In genomic region chr9:73295287-73295686, GRCm38 (mm10) we compare ENCODE assay signal across 23 mouse cellular contexts.
DNase-seq lines count a peak whose midpoint lies in the region; ATAC-seq lines count a peak whose summit lies in the region.
"Had no signal": no experiment of that assay in that cellular context is flagged by ENCODE, and none has a peak within 500 bp of the region (broad histone marks: within the 10 kb centered on the region; RNA-seq: fewer than 3 reads in every experiment).

No protein-coding gene starts in this region.

- no peak overlapping the region for H3K4me2 ChIP-seq in midbrain, embryonic 11.5 days
- H3K4me2 ChIP-seq in midbrain, embryonic 13.5 days (replicated peaks) = no peak overlapping the region
- H3K4me2 ChIP-seq in lung, embryonic 15.5 days = no peak overlapping the region
- H3K4me2 ChIP-seq: embryonic facial prominence, embryonic 12.5 days; embryonic facial prominence, embryonic 15.5 days; forebrain, embryonic 15.5 days; heart, embryonic 13.5 days; hindbrain, embryonic 14.5 days had no signal

- no peak overlapping the region for H3K4me3 ChIP-seq in midbrain, embryonic 11.5 days (ENCODE audit: low read depth, low read length)
- H3K4me3 ChIP-seq in midbrain, embryonic 13.5 days (replicated peaks) = no peak overlapping the region
- no peak overlapping the region for H3K4me3 ChIP-seq in lung, embryonic 15.5 days
- H3K4me3 ChIP-seq: embryonic facial prominence, embryonic 12.5 days; embryonic facial prominence, embryonic 15.5 days; forebrain, embryonic 15.5 days; heart, embryonic 13.5 days had no signal

- ATAC-seq in midbrain, embryonic 11.5 days (ENCODE audit: low FRiP score) = no peak
- ATAC-seq in midbrain, embryonic 13.5 days = no peak
- 0 out of 2 replicates have a peak, but pooled peaks have one; percentile 57 for ATAC-seq in lung, embryonic 15.5 days (ENCODE audit: borderline replicate concordance, extremely low read depth, low FRiP score, low TSS enrichment)
- ATAC-seq: CD4-positive, CD25-positive, alpha-beta regulatory T cell, adult 4 months; forebrain, embryonic 15.5 days; hindbrain, postnatal 0 days; inflammation-experienced regulatory T-cells, adult 6 months had no signal

- no peak overlapping the region for H3K9ac ChIP-seq in midbrain, embryonic 11.5 days (ENCODE audit: low read length)
- H3K9ac ChIP-seq in midbrain, embryonic 13.5 days (replicated peaks) = no peak overlapping the region
- H3K9ac ChIP-seq in lung, embryonic 15.5 days = no peak overlapping the region
- H3K9ac ChIP-seq: embryonic facial prominence, embryonic 12.5 days; embryonic facial prominence, embryonic 15.5 days; forebrain, embryonic 15.5 days; heart, embryonic 13.5 days; hindbrain, embryonic 14.5 days had no signal

- H3K9me3 ChIP-seq in midbrain, embryonic 11.5 days (ENCODE audit: control insufficient read depth, low read length) = no peaks in the 10 kb centered on the region
- H3K9me3 ChIP-seq in midbrain, embryonic 13.5 days = no peaks in the 10 kb centered on the region
- no peaks in the 10 kb centered on the region for H3K9me3 ChIP-seq in lung, embryonic 15.5 days
- H3K9me3 ChIP-seq: embryonic facial prominence, embryonic 12.5 days; embryonic facial prominence, embryonic 15.5 days; forebrain, embryonic 15.5 days; heart, embryonic 13.5 days had no signal

- DNase-seq in midbrain, embryonic 11.5 days (ENCODE audit: low spot score, missing footprints) = peak; percentile 73
- peak; percentile 15 for DNase-seq in lung, postnatal 10 days
- DNase-seq in cerebellum, adult 8-10 months = no peak
- DNase-seq in retina, embryonic 14.5 days (ENCODE audit: low spot score) = no peak
- DNase-seq in testis, postnatal 10 days (ENCODE audit: low spot score) = no peak
- DNase-seq: adrenal gland, adult 2 months; adrenal gland, postnatal 25 days; cerebellum, adult 18-20 months; cerebellum, adult 9-11 months; cerebellum, postnatal 25 days; gastrocnemius, postnatal 14 days; heart, postnatal 14 days; heart, postnatal 4 days had no signal

- 80% methylated on average over 6 of the region's 6 CpGs for WGBS in midbrain, embryonic 11.5 days
- 81% methylated on average over 6 of the region's 6 CpGs for WGBS in midbrain, embryonic 13.5 days
- WGBS in lung, embryonic 15.5 days = 59% methylated on average over 6 of the region's 6 CpGs

- no peaks in the 10 kb centered on the region for H3K36me3 ChIP-seq in midbrain, embryonic 11.5 days (ENCODE audit: control insufficient read depth, insufficient read depth, low read length)
- H3K36me3 ChIP-seq in midbrain, embryonic 13.5 days = no peaks in the 10 kb centered on the region
- no peaks in the 10 kb centered on the region for H3K36me3 ChIP-seq in lung, embryonic 15.5 days
- H3K36me3 ChIP-seq: embryonic facial prominence, embryonic 12.5 days; embryonic facial prominence, embryonic 15.5 days; forebrain, embryonic 15.5 days; heart, embryonic 13.5 days had no signal

- no peaks in the 10 kb centered on the region for H3K4me1 ChIP-seq in midbrain, embryonic 11.5 days (ENCODE audit: control insufficient read depth, insufficient read depth, low read length)
- H3K4me1 ChIP-seq in midbrain, embryonic 13.5 days (replicated peaks) = no peaks in the 10 kb centered on the region
- no peaks in the 10 kb centered on the region for H3K4me1 ChIP-seq in lung, embryonic 15.5 days
- H3K4me1 ChIP-seq: embryonic facial prominence, embryonic 12.5 days; embryonic facial prominence, embryonic 15.5 days; forebrain, embryonic 15.5 days; heart, embryonic 13.5 days had no signal

- no peak overlapping the region for H3K27ac ChIP-seq in midbrain, embryonic 11.5 days (ENCODE audit: low read depth, low read length)
- no peak overlapping the region for H3K27ac ChIP-seq in midbrain, embryonic 13.5 days
- no peak overlapping the region for H3K27ac ChIP-seq in lung, embryonic 15.5 days
- H3K27ac ChIP-seq: embryonic facial prominence, embryonic 12.5 days; embryonic facial prominence, embryonic 15.5 days; forebrain, embryonic 15.5 days; heart, embryonic 13.5 days; hindbrain, embryonic 14.5 days; hindbrain, postnatal 0 days had no signal

- H3K27me3 ChIP-seq in midbrain, embryonic 11.5 days (ENCODE audit: control insufficient read depth, insufficient read depth, low read length) = no peaks in the 10 kb centered on the region
- no peaks in the 10 kb centered on the region for H3K27me3 ChIP-seq in midbrain, embryonic 13.5 days
- no peaks in the 10 kb centered on the region for H3K27me3 ChIP-seq in lung, embryonic 15.5 days
- H3K27me3 ChIP-seq: embryonic facial prominence, embryonic 12.5 days; embryonic facial prominence, embryonic 15.5 days; forebrain, embryonic 15.5 days; heart, embryonic 13.5 days had no signal

Comparison
In these comparisons a context has a peak if more than half of its experiments do, and no peak if none do; other contexts are left out.
1. DNase-seq: peak in midbrain, embryonic 11.5 days (single experiment) and lung, postnatal 10 days (single experiment); none in cerebellum, adult 8-10 months (single experiment), retina, embryonic 14.5 days (single experiment) and testis, postnatal 10 days (single experiment).